Mouse (Mus musculus): ENCODE measurements at regions not wholly inside any gene's neighbourhood (a gene's known extent, or its start where the extent isn't known, plus 50 kb on each side); places are given as distances from the start of the nearest gene placed in this dataset.

DNA sequence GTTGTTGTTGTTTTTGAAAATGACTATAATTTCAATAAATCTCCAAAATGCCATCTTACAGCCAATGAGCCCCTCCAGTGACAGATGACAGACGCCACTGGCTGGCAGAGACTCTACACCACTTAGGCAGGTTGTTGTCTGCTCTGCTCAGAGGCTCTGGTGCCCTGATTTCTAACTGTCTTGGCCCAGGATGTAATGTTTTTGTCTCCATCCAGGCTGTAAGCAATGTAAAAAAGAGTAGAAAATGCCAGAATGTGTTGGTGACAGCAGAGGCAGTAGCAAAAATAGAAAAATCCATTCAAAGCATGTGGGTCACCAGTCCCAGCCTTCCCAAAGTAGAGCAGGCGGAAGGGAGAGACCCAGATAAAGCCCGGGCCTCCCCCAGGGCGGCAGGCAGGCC, 285.5 kb downstream of the Irs2 start:
- WGBS, result 92% methylated on average over 4 of the region's 4 CpGs
- no peaks in the 10 kb centered on the region for H3K27me3 ChIP-seq (ENCODE audit: control insufficient read depth, insufficient read depth, low read length)
- H3K36me3 ChIP-seq (ENCODE audit: control insufficient read depth, insufficient read depth, low read length), result no peaks in the 10 kb centered on the region
- no peaks in the 10 kb centered on the region; the same call in 1 of the 2 replicates for H3K4me1 ChIP-seq (replicated peaks; ENCODE audit: control insufficient read depth, insufficient read depth, low read length)
- no peak for TF ChIP-seq POLR2A (IDR thresholded peaks at IDR 0.05; ENCODE audit: control insufficient read depth, extremely low read depth, insufficient read depth, low read length, poor library complexity)
- TF ChIP-seq CTCF (IDR thresholded peaks at IDR 0.05; ENCODE audit: borderline replicate concordance, control insufficient read depth, extremely low read depth, insufficient read depth, low read length, poor library complexity), result no peak
- H3K27ac ChIP-seq (ENCODE audit: control insufficient read depth, insufficient read depth, low read length), result no peak overlapping the region
- no peak for DNase-seq
- no peak overlapping the region for H3K4me3 ChIP-seq (ENCODE audit: control insufficient read depth, insufficient read depth, low read length)

DNA sequence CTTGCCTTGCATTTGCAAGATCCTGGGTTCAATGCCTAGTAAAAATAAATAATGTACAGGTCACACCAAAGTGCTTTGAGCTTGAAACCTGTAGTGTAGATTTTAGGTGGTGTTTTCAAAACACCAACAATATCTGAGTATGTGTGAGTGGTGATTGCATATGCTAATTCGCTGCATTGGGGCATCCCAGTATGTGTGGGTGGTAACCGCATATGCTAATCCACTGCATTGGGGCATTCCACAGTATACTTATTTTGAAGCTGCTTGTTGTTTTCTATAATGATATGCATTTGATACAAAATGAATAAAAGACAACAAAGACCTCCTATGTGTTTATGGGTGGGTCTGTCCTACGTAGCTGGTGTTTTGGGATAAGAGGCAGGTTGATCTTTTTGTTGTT, 285.9 kb downstream of the Irs2 start:
- H3K27me3 ChIP-seq (ENCODE audit: control insufficient read depth, insufficient read depth, low read length), result no peaks in the 10 kb centered on the region
- WGBS, result 96% methylated on average over 3 of the region's 3 CpGs

DNA sequence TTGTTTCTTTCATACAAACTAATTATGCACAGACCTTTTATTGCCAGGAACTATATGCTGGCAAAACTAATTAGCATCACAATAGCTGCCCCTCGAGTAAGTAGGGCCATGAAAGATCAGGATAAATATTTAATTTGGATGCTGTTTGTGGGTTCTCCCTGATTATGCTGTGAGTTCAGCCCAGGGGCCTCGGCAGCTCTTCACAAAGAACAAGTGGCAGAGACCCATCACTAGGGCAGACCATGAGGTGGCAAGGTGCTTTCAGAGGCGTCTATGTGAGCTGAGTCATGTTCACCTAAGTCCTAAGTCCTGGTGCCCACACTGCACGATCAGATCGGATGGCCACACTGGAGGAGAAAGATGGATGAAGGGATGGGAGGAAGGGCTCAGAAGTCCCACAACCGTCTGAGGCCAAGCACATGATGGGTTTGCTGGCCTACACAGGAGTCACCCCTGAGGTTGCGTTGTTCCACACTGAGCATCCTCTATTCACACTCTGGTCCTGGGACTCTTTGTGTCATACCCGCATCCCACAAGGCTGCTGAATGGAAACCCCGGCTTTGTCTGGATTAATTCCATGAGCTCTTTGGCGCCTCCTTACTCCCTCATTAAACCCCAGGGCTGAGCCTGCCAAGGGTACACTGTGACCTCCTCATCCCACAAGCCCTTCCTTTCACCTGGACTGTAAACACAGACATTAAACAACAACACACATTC, 287.0 kb downstream of the Irs2 start:
- no peaks in the 10 kb centered on the region for H3K36me3 ChIP-seq (ENCODE audit: control insufficient read depth, insufficient read depth, low read length)
- WGBS, result 93% methylated on average over 10 of the region's 10 CpGs
- H3K27ac ChIP-seq (ENCODE audit: control insufficient read depth, insufficient read depth, low read length), result no peak overlapping the region
- no peak for TF ChIP-seq CTCF (IDR thresholded peaks at IDR 0.05; ENCODE audit: borderline replicate concordance, control insufficient read depth, extremely low read depth, insufficient read depth, low read length, poor library complexity)
- no peaks in the 10 kb centered on the region; the same call in 1 of the 2 replicates for H3K4me1 ChIP-seq (replicated peaks; ENCODE audit: control insufficient read depth, insufficient read depth, low read length)
- H3K4me3 ChIP-seq (ENCODE audit: control insufficient read depth, insufficient read depth, low read length), result no peak overlapping the region
- no peaks in the 10 kb centered on the region for H3K27me3 ChIP-seq (ENCODE audit: control insufficient read depth, insufficient read depth, low read length)
- DNase-seq, result no peak

More for the DNA sequence above, 285.9 kb downstream of the Irs2 start:
- Histone ChIP-seq H3K4me1 (replicated peaks; ENCODE audit: control insufficient read depth, insufficient read depth, low read length) (no peaks in the 10 kb centered on the region; the same call in 1 of the 2 replicates), H3K4me3 (ENCODE audit: control insufficient read depth, insufficient read depth, low read length) (no peak overlapping the region), H3K27ac (ENCODE audit: control insufficient read depth, insufficient read depth, low read length) (no peak overlapping the region), H3K36me3 (ENCODE audit: control insufficient read depth, insufficient read depth, low read length) (no peaks in the 10 kb centered on the region)
- no peak for DNase-seq
- no peak for TF ChIP-seq POLR2A (IDR thresholded peaks at IDR 0.05; ENCODE audit: control insufficient read depth, extremely low read depth, insufficient read depth, low read length, poor library complexity)
- TF ChIP-seq CTCF (IDR thresholded peaks at IDR 0.05; ENCODE audit: borderline replicate concordance, control insufficient read depth, extremely low read depth, insufficient read depth, low read length, poor library complexity), result no peak

DNA sequence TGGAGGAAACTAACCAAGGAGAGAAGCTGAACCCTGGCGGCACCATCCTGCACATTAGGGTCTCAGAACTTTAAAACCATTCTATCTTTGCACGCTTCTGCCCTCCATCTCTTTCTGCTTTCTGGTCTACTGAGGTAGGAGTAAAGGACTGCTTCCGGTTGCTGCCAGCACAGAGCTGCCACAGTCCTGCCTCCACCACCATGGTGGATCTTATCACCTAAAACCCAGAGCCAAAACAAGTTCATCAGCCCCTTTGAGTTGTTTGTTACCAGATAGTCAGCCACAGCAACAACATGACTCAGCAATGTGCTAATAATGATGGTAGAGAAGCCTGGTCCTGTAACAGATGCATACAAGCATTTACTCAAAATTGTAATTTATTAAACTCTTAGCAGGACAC, 287.9 kb downstream of the Irs2 start:
- DNase-seq, result no peak
- Histone ChIP-seq H3K4me3 (ENCODE audit: control insufficient read depth, insufficient read depth, low read length) (no peak overlapping the region), H3K36me3 (ENCODE audit: control insufficient read depth, insufficient read depth, low read length) (no peaks in the 10 kb centered on the region), H3K27me3 (ENCODE audit: control insufficient read depth, insufficient read depth, low read length) (no peaks in the 10 kb centered on the region), H3K27ac (ENCODE audit: control insufficient read depth, insufficient read depth, low read length) (no peak overlapping the region), H3K4me1 (replicated peaks; ENCODE audit: control insufficient read depth, insufficient read depth, low read length) (no peaks in the 10 kb centered on the region; the same call in 1 of the 2 replicates)
- TF ChIP-seq POLR2A (IDR thresholded peaks at IDR 0.05; ENCODE audit: control insufficient read depth, extremely low read depth, insufficient read depth, low read length, poor library complexity) (no peak), CTCF (IDR thresholded peaks at IDR 0.05; ENCODE audit: borderline replicate concordance, control insufficient read depth, extremely low read depth, insufficient read depth, low read length, poor library complexity) (no peak)
- 90% methylated on average over 3 of the region's 3 CpGs for WGBS

DNA sequence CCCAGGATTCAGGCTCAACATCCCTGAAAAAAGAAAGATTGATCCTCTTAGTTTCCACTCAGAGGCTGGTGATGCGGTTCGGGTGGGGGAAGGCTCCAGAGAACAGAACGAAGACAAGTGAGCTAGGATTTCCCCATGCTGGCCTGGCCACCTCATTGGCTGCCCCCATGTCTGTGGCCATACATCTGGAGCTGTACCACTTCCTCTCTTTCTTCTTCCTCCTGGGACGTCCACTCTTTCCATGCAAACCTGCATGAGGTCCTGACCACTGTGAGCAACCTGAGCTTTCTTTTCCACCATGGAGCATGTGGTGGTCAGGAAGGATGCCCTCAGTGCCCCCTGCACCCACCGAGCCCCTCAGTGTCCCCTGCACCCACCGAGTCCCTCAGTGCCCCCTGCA, 288.8 kb downstream of the Irs2 start:
- WGBS, result 78% methylated on average over 6 of the region's 6 CpGs
- H3K27ac ChIP-seq (ENCODE audit: control insufficient read depth, insufficient read depth, low read length), result no peak overlapping the region
- TF ChIP-seq CTCF (IDR thresholded peaks at IDR 0.05; ENCODE audit: borderline replicate concordance, control insufficient read depth, extremely low read depth, insufficient read depth, low read length, poor library complexity) (no peak), POLR2A (IDR thresholded peaks at IDR 0.05; ENCODE audit: control insufficient read depth, extremely low read depth, insufficient read depth, low read length, poor library complexity) (no peak)
- no peak overlapping the region for H3K4me3 ChIP-seq (ENCODE audit: control insufficient read depth, insufficient read depth, low read length)
- H3K4me1 ChIP-seq (replicated peaks; ENCODE audit: control insufficient read depth, insufficient read depth, low read length), result no peaks in the 10 kb centered on the region; the same call in 1 of the 2 replicates
- no peaks in the 10 kb centered on the region for H3K36me3 ChIP-seq (ENCODE audit: control insufficient read depth, insufficient read depth, low read length)
- DNase-seq, result no peak
- H3K27me3 ChIP-seq (ENCODE audit: control insufficient read depth, insufficient read depth, low read length), result no peaks in the 10 kb centered on the region

DNA sequence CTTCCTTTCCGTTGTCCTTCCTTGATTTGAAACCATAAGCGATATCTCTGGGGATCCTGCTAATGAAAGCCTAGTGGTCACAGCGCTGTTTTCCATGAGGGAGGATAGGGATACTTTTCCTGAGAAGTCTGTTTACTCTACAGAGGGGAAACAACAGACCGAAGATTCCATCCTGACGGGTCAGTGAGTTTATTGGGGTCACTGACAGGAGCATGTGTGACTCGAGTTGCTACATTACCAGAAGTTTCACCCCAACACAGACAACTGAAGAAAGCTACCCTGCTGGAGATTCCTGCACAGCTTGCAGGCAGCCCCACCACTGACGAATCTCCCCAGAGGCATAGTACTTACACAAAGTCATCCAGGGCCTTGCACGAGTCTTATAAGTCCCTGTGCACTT, 291.0 kb downstream of the Irs2 start:
- H3K27ac ChIP-seq (ENCODE audit: control insufficient read depth, insufficient read depth, low read length), result no peak overlapping the region
- H3K36me3 ChIP-seq (ENCODE audit: control insufficient read depth, insufficient read depth, low read length), result no peaks in the 10 kb centered on the region
- no peak for TF ChIP-seq POLR2A (IDR thresholded peaks at IDR 0.05; ENCODE audit: control insufficient read depth, extremely low read depth, insufficient read depth, low read length, poor library complexity)
- TF ChIP-seq CTCF (IDR thresholded peaks at IDR 0.05; ENCODE audit: borderline replicate concordance, control insufficient read depth, extremely low read depth, insufficient read depth, low read length, poor library complexity), result no peak
- 86% methylated on average over 8 of the region's 8 CpGs for WGBS
- DNase-seq, result no peak
- H3K4me1 ChIP-seq (replicated peaks; ENCODE audit: control insufficient read depth, insufficient read depth, low read length), result no peaks in the 10 kb centered on the region
- no peak overlapping the region for H3K4me3 ChIP-seq (ENCODE audit: control insufficient read depth, insufficient read depth, low read length)
- H3K27me3 ChIP-seq (ENCODE audit: control insufficient read depth, insufficient read depth, low read length), result no peaks in the 10 kb centered on the region

DNA sequence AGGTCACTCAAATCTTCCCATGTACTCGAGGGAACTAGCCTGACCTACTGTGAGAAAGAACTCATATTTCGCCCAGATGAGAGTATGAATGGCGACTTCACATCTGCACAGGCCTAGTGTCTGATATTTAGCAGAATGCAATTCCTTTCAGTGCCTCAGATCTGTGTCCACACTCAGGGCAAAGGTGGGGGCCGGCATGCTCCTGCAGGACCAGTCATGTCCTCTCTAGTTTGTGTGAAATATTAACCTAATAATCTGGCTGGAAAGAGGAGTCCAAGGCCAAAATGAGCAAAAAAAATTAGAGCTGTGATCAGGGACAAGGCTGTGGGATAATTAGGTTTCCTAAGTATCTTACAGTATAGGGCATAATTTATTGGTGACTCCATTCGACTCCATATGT, 292.1 kb downstream of the Irs2 start:
- TF ChIP-seq POLR2A (IDR thresholded peaks at IDR 0.05; ENCODE audit: control insufficient read depth, extremely low read depth, insufficient read depth, low read length, poor library complexity) (no peak), CTCF (IDR thresholded peaks at IDR 0.05; ENCODE audit: borderline replicate concordance, control insufficient read depth, extremely low read depth, insufficient read depth, low read length, poor library complexity) (no peak)
- Histone ChIP-seq H3K36me3 (ENCODE audit: control insufficient read depth, insufficient read depth, low read length) (no peaks in the 10 kb centered on the region), H3K27ac (ENCODE audit: control insufficient read depth, insufficient read depth, low read length) (no peak overlapping the region), H3K4me3 (ENCODE audit: control insufficient read depth, insufficient read depth, low read length) (no peak overlapping the region), H3K27me3 (ENCODE audit: control insufficient read depth, insufficient read depth, low read length) (no peaks in the 10 kb centered on the region), H3K4me1 (replicated peaks; ENCODE audit: control insufficient read depth, insufficient read depth, low read length) (no peaks in the 10 kb centered on the region)
- 90% methylated on average over 5 of the region's 5 CpGs for WGBS
- DNase-seq, result no peak
